Mouse (Mus musculus) spleen, adult 2 months (tissue): ENCODE measurements at regions not wholly inside any gene's neighbourhood (a gene's known extent, or its start where the extent isn't known, plus 50 kb on each side); places are given as distances from the start of the nearest gene placed in this dataset.

Experiments used
- CTCF ChIP-seq: fragments of 200-500 bp; IDR thresholded peaks from 2 replicates; pipeline ENCODE4 v1.5.1; 2011; ENCODE audit warnings: mild to moderate bottlenecking, inconsistent platforms; ENCODE audit not compliant: insufficient read depth, insufficient read length, insufficient replicate concordance; ENCODE audit errors: extremely low read depth
- POLR2A ChIP-seq: fragments of 200-500 bp; IDR thresholded peaks from 2 replicates; pipeline ENCODE4 v1.6.1; 2011; ENCODE audit warnings: low read depth, low read length, inconsistent platforms

DNA sequence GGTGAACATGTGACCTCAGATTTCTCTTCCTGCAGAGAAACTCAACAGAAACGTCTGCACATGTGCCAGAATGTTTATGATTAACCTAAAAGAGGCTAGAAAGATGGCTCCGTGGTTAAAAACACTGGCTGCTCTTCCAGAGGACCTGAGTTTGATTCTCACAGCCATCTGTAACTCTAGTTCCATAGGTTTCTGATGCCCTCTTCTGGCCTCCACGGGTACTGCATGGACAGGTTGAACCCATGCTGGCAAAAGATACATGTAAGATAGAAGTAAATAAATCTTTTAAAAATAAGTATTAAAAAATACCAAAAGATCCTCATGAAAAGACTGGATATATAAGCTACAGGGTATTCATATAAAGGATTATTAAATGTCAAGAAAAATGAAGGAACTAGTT is 56.8 kb upstream of the Zfp507 start:
- TF ChIP-seq CTCF (peak; percentile 5; the same call in 1 of the 2 replicates), POLR2A (no peak)
